Mouse (Mus musculus) neural tube, embryonic 14.5 days (tissue): ENCODE data around the gene Rnf126. TPM values are rescaled to one million over a fixed set of nuclear protein-coding genes. Genes with fewer than 3 reads are reported as not detected.

Source experiments
- ATAC-seq: fragments of 200-750 bp; cut with Nextera tagmentation; 2 replicates; pipeline ENCODE4 v1.8.0; 2017; ENCODE audit warnings: low read depth, mild to moderate bottlenecking, moderate TSS enrichment, moderate library complexity
- H3K27ac ChIP-seq: fragments of 300-500 bp; sonication (generic); 2 replicates; pipeline ENCODE4 v1.5.1; 2014; ENCODE audit warnings: low read depth, mild to moderate bottlenecking, control low read depth, low read length, moderate library complexity, mixed read lengths
- H3K27me3 ChIP-seq: fragments of 300-500 bp; sonication (generic); 2 replicates; pipeline ENCODE4 v1.6.1; 2014; ENCODE audit warnings: low read length; ENCODE audit not compliant: control insufficient read depth, insufficient read depth
- H3K36me3 ChIP-seq: fragments of 300-500 bp; sonication (generic); 2 replicates; pipeline ENCODE4 v1.6.1; 2014; ENCODE audit warnings: low read length, mixed read lengths; ENCODE audit not compliant: control insufficient read depth, insufficient read depth
- H3K4me1 ChIP-seq: fragments of 300-500 bp; sonication (generic); 2 replicates; pipeline ENCODE4 v1.6.1; 2014; ENCODE audit warnings: low read length; ENCODE audit not compliant: control insufficient read depth, insufficient read depth
- H3K4me2 ChIP-seq: fragments of 300-500 bp; sonication (generic); 2 replicates; pipeline ENCODE4 v1.6.1; 2014; ENCODE audit warnings: mild to moderate bottlenecking, low read depth, low read length, control low read depth
- H3K4me3 ChIP-seq: fragments of 300-500 bp; sonication (generic); 2 replicates; pipeline ENCODE4 v1.5.1; 2014; ENCODE audit warnings: low read depth, low read length, control low read depth, mixed read lengths
- H3K9ac ChIP-seq: fragments of 300-500 bp; sonication (generic); replicated peaks from 2 replicates; pipeline ENCODE4 v1.6.1; 2014; ENCODE audit warnings: low read depth, mild to moderate bottlenecking, control low read depth, low read length, mixed read lengths
- H3K9me3 ChIP-seq: fragments of 300-500 bp; sonication (generic); 2 replicates; pipeline ENCODE4 v1.6.1; 2016; ENCODE audit warnings: low read length; ENCODE audit not compliant: control insufficient read depth
- WGBS: fragments of 180-500 bp; shearing (Covaris S2); extraction: QIAGEN DNeasy Blood & Tissue Kit; methylation state at CpG from one replicate; pipeline ENCODE4 v1.1.7; 2014; 5-methylcytosine and 5-hydroxymethylcytosine counted together
- polyA plus RNA-seq: library from polyadenylated mRNA; unstranded; fragments of >200 nt; fragmentation: Nextera tagmentation; extraction: Ambion mirVana; gene quantifications from 2 replicates; pipeline ENCODE4 v1.2.1, GENCODE M21; 2014

Rnf126 gene
- polyA plus RNA-seq, 1 experiment from 2014 or later = 93.7 TPM

DNA sequence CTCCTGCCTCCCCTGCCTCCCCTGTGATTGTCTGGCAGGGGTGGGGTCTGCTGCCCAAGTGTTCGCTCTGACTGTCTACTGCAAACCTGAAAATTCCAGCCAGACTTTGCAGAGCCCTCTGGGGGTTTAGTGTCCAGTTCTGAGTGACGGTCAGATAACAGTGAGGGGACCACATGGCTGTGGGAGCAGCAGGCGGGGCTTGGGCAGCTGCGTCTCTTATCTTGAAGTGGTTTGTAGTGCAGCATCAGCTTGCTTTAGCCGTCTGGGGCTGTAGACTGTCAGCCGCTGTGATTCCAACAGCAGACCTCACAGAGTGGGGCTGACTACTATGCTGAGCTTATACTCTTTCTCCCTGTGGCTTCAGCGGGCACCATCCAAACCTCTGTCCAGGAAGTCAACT is 57.4 kb downstream of the Rnf126 start:
- no peak overlapping the region for H3K4me3 ChIP-seq
- H3K4me1 ChIP-seq = peaks cover 22% of the 10 kb centered on the region
- no peak overlapping the region for H3K9ac ChIP-seq
- H3K4me2 ChIP-seq = no peak overlapping the region
- no peak for ATAC-seq
- no peaks in the 10 kb centered on the region for H3K27me3 ChIP-seq
- H3K36me3 ChIP-seq = peaks cover 21% of the 10 kb centered on the region
- WGBS = 88% methylated on average over 7 of the region's 7 CpGs
- H3K27ac ChIP-seq = no peak overlapping the region
- no peaks in the 10 kb centered on the region for H3K9me3 ChIP-seq

GRCm38 (mm10) chr10:79708668-79709067 is 58.1 kb downstream of the Rnf126 start:
- peaks cover 21% of the 10 kb centered on the region for H3K36me3 ChIP-seq
- 94% methylated on average over 21 of the region's 21 CpGs for WGBS
- peaks cover 22% of the 10 kb centered on the region for H3K4me1 ChIP-seq
- H3K4me2 ChIP-seq = no peak overlapping the region
- H3K9me3 ChIP-seq = no peaks in the 10 kb centered on the region
- no peak overlapping the region for H3K9ac ChIP-seq
- H3K4me3 ChIP-seq = no peak overlapping the region
- H3K27me3 ChIP-seq = no peaks in the 10 kb centered on the region
- ATAC-seq = no peak
- no peak overlapping the region for H3K27ac ChIP-seq

Other genes starting within 250 kb of the Rnf126 start
- gene Plpp2, start 233.2 kb downstream of the Rnf126 start, polyA plus RNA-seq = 18.3 and 22.6 TPM in 2 replicates
- gene Mier2, start 211.8 kb downstream of the Rnf126 start, polyA plus RNA-seq = 54.2 and 59.9 TPM in 2 replicates
- not detected in 2 replicates for gene Theg, start 179.6 kb downstream of the Rnf126 start, polyA plus RNA-seq
- 0.66 and 1.3 TPM in 2 replicates for gene C2cd4c, start 152.9 kb downstream of the Rnf126 start, polyA plus RNA-seq
- gene Shc2, start 129.0 kb downstream of the Rnf126 start, polyA plus RNA-seq = 16.7 and 22.8 TPM in 2 replicates
- not detected in 2 replicates for gene Odf3l2, start 121.2 kb downstream of the Rnf126 start, polyA plus RNA-seq
- gene Madcam1, start 102.4 kb downstream of the Rnf126 start, polyA plus RNA-seq = 0.82 and 1.2 TPM in 2 replicates
- gene Tpgs1, start 97.6 kb downstream of the Rnf126 start, polyA plus RNA-seq = 104 and 118 TPM in 2 replicates
- 69.7 and 74.6 TPM in 2 replicates for gene Cdc34, start 84.8 kb downstream of the Rnf126 start, polyA plus RNA-seq
- 1.1 and 1.3 TPM in 2 replicates for gene Gzmm, start 77.9 kb downstream of the Rnf126 start, polyA plus RNA-seq
- 800 and 802 TPM in 2 replicates for gene Bsg, start 62.5 kb downstream of the Rnf126 start, polyA plus RNA-seq
- gene Hcn2, start 50.3 kb downstream of the Rnf126 start, polyA plus RNA-seq = 2.7 and 3.7 TPM in 2 replicates
- 34.9 and 36.7 TPM in 2 replicates for gene Polrmt, start 20.4 kb downstream of the Rnf126 start, polyA plus RNA-seq
- 2.0 and 2.3 TPM in 2 replicates for gene Fgf22, start 11.9 kb downstream of the Rnf126 start, polyA plus RNA-seq
- gene Fstl3, start 10.3 kb upstream of the Rnf126 start, polyA plus RNA-seq = 1.7 and 2.3 TPM in 2 replicates
- gene Prss57, start 24.0 kb upstream of the Rnf126 start, polyA plus RNA-seq = not detected in 2 replicates
- 233 and 247 TPM in 2 replicates for gene Palm, start 26.6 kb upstream of the Rnf126 start, polyA plus RNA-seq
- gene Misp, start 54.0 kb upstream of the Rnf126 start, polyA plus RNA-seq = 0.35 and 0.36 TPM in 2 replicates
- gene Ptbp1, start 87.5 kb upstream of the Rnf126 start, polyA plus RNA-seq = 36.9 and 53.5 TPM in 2 replicates
- 11.1 and 12.4 TPM in 2 replicates for gene Prtn3, start 107.5 kb upstream of the Rnf126 start, polyA plus RNA-seq
- gene Plppr3, start 107.7 kb upstream of the Rnf126 start, polyA plus RNA-seq = 299 and 327 TPM in 2 replicates
- 0.55 TPM in 1 of 2 replicates, not detected in the other for gene Elane, start 119.3 kb upstream of the Rnf126 start, polyA plus RNA-seq
- gene Cfd, start 123.9 kb upstream of the Rnf126 start, polyA plus RNA-seq = not detected in 2 replicates
- gene Med16, start 142.0 kb upstream of the Rnf126 start, polyA plus RNA-seq = 33.2 and 38.7 TPM in 2 replicates
- gene Gm26602, start 143.9 kb upstream of the Rnf126 start, polyA plus RNA-seq = 5.9 and 9.1 TPM in 2 replicates
- 2.2 and 2.3 TPM in 2 replicates for gene Kiss1r, start 150.0 kb upstream of the Rnf126 start, polyA plus RNA-seq
- 253 and 265 TPM in 2 replicates for gene R3hdm4, start 154.3 kb upstream of the Rnf126 start, polyA plus RNA-seq
- gene Arid3a, start 160.1 kb upstream of the Rnf126 start, polyA plus RNA-seq = 3.3 and 5.1 TPM in 2 replicates
- 87.0 and 103 TPM in 2 replicates for gene Wdr18, start 193.2 kb upstream of the Rnf126 start, polyA plus RNA-seq
- 0.43 and 0.61 TPM in 2 replicates for gene Grin3b, start 203.8 kb upstream of the Rnf126 start, polyA plus RNA-seq
- gene Tmem259, start 217.4 kb upstream of the Rnf126 start, polyA plus RNA-seq = 19.2 and 21.1 TPM in 2 replicates
- gene Cnn2, start 221.6 kb upstream of the Rnf126 start, polyA plus RNA-seq = 9.9 and 40.0 TPM in 2 replicates
- gene Abca7, start 229.5 kb upstream of the Rnf126 start, polyA plus RNA-seq = 4.3 and 6.7 TPM in 2 replicates
- 0.83 and 1.8 TPM in 2 replicates for gene Arhgap45, start 249.7 kb upstream of the Rnf126 start, polyA plus RNA-seq